Mouse (Mus musculus) frontal cortex, adult 2 months (tissue): ENCODE measurements at regions not wholly inside any gene's neighbourhood (a gene's known extent, or its start where the extent isn't known, plus 50 kb on each side); places are given as distances from the start of the nearest gene placed in this dataset.
"Not testable (repeated sequence)": the region's sequence is repeated elsewhere in the genome, so short reads cannot be mapped to it uniquely, and the experiment has no call there.

Source experiments
- DNase-seq, 2 experiments: peaks; one replicate each; pipeline ENCODE4 v3.0.0; 2022; ENCODE audit warnings: low spot score in 1 of 2; ENCODE audit errors: extremely low spot score in 1 of 2

DNA sequence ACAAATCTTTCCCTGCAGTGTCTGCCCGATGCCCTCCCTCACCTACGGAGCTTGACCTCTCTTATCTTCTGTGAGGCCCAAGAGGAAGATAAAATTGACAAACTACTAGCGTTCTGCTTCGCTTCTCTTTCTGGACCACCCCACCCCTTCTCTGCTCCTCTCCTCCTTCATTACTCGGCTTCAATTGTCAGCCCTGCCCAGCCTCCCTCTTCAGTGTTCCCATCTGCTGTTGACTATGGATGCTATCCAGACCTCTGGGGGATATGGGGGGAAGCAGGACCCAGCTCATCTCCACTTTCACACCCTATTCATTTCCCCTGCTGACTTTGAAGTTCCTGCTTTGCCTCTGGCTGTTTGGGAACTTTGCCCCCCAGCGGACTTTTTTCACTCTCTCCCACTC, 214.5 kb downstream of the Dact1 start:
- DNase-seq: no peak

DNA sequence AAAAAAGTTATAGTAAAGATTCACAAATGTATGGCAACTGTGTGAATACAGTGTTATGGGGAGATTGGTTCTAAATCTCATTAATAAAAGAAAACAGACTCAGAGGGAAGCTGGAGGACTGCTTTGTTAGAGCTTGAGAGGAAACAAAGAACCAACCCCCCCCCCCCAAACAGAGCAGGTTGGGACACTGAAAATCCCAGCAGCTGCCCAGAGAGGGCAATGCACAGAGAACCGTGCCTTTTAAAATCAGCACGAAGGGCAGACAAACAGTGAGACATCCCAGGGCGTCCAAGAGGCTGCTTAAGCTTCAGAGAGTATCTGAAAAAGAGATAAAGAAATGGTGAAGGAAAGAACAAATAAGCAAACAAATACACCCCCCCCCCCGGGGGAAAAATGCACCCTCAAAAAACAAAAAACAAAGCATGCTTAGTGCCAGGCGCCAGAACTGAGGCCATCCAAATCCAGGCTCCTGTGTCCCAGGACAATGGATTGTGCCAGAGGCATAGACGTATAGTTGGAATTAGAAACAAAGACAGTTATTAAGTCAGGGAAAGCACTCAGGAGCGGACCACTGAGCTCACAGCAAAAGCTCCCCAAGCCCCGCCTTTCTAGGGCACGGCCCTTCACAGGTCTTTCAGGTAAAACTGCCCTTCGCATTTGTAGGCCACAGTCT, 215.7 kb downstream of the Dact1 start:
- no peak for DNase-seq

DNA sequence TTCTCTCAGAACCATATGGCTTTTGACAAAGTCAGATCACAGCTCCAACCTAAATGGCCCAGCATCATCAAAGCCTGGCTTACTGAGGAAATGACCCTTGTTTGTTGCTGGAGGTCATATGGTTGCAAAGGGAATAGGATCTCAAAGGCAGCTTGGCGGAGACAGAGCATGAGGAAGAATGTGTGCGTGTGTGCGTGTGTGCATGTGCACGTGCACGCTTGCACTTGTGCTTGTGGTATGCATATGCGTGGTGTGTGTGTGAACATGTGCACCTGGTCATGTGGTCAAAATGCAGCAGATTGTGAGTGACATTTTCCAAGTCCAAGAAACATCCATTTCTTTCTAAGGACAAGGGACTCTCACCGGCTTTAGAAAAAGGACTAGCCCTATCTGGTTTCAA, 216.9 kb downstream of the Dact1 start:
- DNase-seq: no peak

GRCm38 (mm10) chr12:71532161-71532560, 222.5 kb downstream of the Dact1 start:
- DNase-seq: no peak

DNA sequence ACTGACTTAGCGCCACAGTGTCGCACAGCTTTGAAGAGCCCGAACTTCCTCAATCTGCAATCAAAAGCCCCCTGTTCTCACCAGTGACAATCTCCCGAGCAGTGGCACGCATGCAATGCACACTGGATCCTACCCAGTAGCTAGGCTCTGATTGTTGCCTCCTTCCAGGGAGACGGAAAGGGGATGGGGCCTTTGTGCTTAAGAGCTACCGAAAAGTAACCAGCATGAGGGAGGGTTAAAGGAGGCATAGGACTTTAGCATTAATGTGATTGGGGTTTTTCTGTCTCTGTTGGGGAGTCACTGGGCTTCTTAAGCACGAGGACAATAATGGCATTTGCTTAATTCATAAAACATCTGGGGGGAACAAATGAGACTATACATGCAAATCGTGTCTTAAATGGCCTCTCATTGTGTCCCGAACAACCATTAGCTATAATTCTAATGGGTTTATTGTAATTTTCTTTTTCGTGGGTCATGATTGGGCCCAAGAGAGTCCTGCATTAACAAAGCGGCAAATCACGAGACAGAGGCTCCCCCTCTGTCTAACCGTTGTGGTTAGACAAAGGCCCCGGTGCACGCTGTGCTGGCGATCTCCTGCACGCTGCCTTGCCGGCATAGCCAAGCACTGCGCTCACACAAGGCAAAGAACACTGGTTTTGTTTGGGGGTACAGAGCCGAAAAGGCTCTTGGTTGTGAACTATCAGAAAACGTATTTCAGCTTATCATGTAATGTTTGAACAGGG, 223.2 kb downstream of the Dact1 start:
- DNase-seq: no peak

- DNase-seq: no peak
These were observed 224.0 kb downstream of the Dact1 start for GRCm38 (mm10) chr12:71533701-71534100.

DNA sequence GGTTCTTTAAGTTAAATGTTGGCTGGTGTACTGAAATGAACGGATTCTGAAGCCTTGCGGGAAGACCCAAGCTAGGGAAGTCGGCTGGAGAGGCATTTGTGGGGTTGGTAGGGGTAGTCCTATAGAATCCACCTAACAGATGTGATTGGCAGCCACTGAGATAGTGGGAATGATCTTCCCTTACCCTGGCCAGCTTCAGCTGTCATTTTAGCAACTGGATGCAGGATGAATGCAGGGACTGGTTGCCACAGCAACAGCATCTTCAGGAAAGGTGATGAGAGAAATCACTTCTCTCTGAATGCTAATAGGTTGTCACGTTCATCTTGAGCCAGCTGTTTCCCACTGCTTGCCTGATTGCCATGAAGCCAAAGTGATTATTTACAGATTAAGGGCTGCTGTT, 224.5 kb downstream of the Dact1 start:
- DNase-seq: peak in 1 of 2 experiments; percentile 16

DNA sequence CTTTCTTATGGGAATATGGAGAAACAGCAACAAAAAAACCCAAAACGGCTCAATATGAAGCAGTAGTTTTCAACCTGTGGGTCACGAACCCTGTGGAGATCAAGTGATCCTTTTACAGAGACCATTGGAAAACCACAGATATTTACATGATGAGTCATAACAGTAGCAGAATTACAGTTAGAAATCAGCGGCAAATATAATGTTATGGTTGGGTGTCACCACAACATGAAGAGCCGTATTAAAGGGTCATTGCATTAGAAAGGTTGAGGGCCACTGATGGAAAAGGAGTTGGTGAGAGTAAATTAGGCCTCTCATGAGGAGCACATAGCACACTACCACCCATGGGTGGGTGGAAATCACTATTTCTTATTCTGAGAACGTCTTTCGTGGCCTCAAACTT, 225.6 kb downstream of the Dact1 start:
- DNase-seq: no peak

- DNase-seq: not testable (repeated sequence)
These were observed 226.1 kb downstream of the Dact1 start for GRCm38 (mm10) chr12:71535831-71536230.

GRCm38 (mm10) chr12:71538691-71539090, 229.0 kb downstream of the Dact1 start:
- no peak for DNase-seq

- DNase-seq: no peak
These were observed 230.6 kb downstream of the Dact1 start for GRCm38 (mm10) chr12:71540279-71540678.

- no peak for DNase-seq
These were observed 232.3 kb downstream of the Dact1 start for GRCm38 (mm10) chr12:71541961-71542360.

- DNase-seq: peak in 1 of 2 experiments; percentile 42
These were observed 234.0 kb downstream of the Dact1 start for GRCm38 (mm10) chr12:71543571-71544119.

GRCm38 (mm10) chr12:71544401-71545159, 234.9 kb downstream of the Dact1 start:
- peak; percentile 74 to 78 for DNase-seq

DNA sequence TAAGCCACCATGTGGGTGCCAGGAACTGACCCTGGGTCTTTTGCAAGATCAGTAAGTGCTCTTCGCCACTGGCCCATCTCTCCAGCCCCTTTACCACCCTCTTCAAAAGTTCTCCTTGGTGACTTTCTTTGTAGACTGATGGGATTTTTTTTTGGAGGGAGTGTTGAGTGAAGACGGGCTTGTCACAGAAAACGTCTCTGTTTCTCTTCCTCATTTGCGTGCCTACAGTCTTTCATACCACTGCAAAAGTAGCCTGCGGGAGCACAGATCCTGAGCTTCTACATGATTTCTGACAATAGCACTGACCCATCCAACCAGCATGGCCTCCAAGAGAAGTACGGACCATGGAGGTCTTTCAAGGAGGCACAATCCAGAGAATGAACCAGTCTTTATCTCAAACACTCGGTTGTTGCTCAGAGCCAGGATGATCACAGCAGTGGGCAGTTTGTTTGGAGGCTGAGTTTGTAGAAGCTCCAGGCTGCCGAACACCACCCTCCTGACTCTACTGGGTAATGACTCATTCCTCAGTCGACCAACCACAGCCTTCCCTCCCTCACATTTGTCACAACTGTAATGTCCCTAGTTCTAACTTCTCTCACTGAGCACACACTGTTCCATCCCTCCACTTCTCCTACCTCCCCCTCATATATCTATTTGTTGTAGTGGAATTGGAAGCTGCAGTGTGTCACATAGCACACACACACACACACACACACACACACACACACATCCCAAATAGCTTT, 237.0 kb downstream of the Dact1 start:
- DNase-seq: peak in 1 of 2 experiments; percentile 20

DNA sequence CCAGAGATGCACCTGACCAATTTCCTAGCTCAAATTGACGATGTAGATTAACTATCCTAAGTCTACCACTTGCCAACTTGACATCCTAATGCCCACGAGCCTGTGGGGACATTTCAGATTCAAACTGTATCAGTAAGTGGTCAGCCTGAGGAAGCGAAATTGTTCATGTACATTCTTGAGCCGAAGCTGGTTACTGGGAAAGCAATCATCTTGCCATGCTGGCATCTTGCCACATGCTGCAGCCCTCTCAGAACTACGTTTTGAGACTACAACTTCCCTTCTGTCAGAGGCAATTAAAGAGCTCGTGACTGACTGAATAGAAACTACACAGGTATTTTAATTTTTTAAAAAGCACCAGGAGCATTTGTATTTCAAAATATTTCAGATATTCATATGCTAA, 239.7 kb downstream of the Dact1 start:
- DNase-seq: no peak

- DNase-seq: no peak
These were observed 244.5 kb downstream of the Dact1 start for GRCm38 (mm10) chr12:71554212-71554611.

- no peak for DNase-seq
These were observed 251.6 kb downstream of the Dact1 start for GRCm38 (mm10) chr12:71561259-71561658.

DNA sequence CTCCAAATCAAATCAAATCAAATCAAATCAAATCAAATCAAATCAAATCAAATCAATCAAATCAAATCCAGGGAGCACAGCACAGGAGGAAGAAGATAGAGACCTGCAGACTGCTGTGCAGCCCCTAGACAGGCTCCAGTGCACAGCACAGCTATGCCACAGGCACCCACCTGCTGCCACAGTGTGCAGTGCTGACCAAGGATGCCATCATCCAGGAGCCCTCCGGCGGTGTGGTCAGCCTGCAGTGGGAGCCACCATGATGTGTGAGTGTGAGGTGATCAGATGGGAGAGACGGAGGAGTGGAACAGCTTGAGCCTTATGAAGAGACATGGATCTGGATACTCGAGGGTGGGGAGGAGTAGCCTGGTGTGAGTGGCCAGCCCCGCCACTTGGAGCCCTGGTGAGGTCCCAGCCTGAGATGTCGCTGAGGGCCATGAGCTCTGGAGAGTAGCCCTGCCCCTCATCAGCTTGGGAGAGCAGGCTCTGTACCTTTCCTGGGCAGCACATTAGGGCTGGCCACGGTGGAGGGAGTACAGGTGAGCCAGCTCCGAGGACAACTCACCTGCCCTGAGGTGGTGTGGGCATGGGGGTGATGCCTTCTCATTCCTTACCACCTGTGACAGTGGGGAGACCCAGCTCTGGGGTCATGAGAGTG, 252.4 kb downstream of the Dact1 start:
- no peak for DNase-seq

DNA sequence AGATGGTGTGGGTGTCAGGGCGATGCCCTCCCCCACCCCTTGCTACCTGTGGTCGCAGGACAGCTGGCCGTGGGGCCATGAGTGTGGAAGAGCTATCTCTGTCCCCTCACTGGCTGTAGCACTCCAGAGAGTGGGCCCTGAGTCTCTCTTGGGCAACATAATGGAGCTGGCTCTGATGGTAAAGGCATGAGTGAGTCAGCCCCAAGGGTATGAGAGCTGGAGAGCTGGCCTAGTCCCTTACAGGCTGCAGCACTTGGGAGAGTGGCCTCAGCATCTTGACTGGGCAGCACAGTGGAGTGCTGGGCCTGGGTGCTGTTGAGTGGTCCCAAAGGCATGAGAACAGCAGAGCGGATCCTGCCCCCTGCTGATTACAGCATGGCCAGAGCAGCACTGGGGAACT, 253.5 kb downstream of the Dact1 start:
- DNase-seq: no peak
